Mouse (Mus musculus): ENCODE measurements around the gene Dcaf15.

Gene Dcaf15

GRCm38 (mm10) chr8:84067047-84067573, 37.5 kb downstream of the Dcaf15 start:
- DNase-seq (ENCODE audit: low spot score in 2 of 2): peak; percentile 93 to 95

GRCm38 (mm10) chr8:84066291-84066930, 38.2 kb downstream of the Dcaf15 start, which contains the start of gene Rfx1:
Gene Rfx1 (plus strand): TSS chr8:84066834.
- peak; percentile 100 for DNase-seq (ENCODE audit: low spot score in 2 of 2)

DNA sequence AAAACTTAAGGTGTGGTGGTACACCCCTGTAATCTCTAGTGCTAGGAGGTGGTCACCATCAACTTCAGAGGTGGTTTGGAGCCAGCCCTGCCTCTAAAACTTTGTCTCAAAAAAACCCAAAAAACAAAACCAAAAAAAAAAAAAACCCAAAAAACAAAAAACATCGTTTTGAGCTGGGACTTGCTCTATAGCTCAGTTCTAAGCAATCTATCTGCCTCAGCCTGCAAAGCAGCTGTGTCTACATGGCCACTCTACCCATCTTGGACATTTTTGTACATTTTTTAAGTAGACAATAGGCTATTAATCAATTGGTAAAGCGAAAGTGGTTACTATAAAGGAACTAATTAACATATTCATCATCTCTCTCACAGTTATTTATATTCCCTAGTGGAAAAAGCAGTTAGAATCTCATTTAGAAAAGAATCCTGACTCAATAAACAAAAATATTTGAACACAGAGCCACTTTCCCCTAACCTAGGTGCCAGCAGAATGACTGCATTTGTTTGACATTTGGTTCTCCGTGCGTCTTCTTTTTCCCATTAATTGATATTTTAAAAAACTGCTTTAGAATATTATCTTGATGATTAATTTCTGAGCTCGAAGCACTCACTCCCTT, 39.0 kb downstream of the Dcaf15 start:
- DNase-seq (ENCODE audit: low spot score in 2 of 2): no peak

DNA sequence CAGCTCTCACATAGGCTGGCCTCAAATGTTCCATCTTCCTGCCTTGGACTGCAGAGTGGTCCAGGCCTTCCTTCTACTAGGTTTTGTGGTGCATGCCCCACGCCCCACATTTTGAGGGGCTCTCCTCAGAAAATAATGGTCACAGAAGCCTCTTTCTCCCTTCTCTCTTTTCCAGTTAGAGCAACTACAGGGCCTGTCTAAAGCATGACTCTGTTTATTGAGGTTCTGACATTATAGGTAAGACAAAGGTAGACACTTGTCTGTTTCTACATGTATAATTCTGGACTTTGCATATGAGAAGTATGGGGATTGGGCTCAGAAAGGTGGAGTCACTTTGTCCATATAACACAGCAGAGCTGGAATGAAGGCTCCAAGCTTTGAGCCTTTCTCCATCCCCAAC, 39.5 kb downstream of the Dcaf15 start, which contains the start of gene Gm10643:
Gene Gm10643 (minus strand): TSS at position 101 of the 400 bp plus-strand sequence.
- DNase-seq (ENCODE audit: low spot score in 2 of 2): no peak

DNA sequence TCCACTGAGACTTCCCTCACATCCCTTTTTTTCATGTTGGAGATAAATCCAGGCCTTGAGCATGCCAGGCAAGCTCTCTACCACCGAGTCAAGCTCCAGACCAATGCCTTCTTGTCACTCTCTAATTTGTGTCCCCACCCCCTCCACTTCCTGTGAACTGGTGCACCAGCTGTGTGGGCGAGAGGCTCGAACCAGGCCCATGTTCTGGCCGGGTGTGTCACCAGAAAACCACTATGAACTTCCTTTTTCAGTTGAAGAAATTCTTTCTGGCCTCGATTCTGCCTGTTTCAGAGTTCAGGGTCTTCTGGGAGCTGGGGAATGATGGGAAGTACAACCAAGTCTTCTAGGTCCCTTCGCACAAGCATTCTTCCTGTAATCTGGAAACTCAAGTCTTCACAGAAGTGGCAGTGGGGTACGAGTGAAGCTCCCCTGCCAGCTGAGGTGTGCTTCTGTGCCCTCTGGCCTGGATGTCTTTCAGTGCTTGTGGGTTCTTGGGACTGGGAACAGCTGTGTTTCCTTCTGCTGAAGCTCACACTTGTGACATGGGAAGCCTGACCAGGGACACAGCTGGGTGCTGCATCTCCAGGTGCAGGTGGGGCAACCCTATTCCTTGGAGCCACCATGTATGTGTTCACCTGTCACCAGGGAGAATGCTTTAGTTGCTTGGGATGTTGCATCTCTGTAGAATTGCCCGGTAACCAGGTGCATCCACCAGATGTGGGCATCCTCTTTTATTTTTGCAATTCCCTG, 40.5 kb downstream of the Dcaf15 start:
- no peak for DNase-seq (ENCODE audit: low spot score in 2 of 2)

DNA sequence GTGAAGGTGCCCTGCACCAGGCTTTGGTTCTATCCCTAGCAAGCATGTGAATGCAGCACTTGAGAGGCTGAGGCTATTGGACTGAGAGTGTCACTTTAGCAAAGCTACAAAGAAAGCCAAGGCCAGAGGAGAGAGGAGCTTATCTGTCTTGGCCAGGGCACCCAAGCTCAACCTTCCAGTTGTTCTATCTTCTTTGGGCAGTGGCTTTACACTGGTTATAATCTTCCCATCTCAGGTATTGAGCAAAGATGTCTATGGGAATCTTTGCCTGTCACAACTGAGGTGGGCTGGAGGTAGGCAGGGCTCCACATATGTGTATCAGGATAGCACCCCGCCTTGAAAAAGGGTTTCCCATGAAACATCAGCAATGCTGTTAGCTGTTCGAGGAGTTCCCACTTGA, 44.3 kb downstream of the Dcaf15 start:
- DNase-seq (ENCODE audit: low spot score in 2 of 2): no peak

DNA sequence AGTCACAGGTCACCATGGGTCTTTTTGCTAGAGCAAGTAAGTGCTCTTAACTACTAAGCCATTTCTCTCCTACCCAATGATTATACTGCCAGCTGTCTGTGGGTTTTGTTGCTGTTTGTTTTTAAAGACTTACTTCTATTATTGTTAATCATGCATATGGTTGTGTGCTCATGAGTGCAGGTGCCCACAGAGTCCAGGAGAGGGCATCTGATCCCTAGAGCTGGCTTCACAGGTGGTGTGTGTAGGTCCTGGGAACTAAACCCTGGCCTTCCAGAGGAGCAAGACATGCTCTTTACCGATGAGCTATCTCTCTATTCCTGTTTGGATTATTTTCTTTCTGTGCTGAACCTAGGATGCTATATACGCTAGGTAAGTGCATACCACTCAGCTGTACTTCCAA, 45.3 kb downstream of the Dcaf15 start:
- no peak for DNase-seq (ENCODE audit: low spot score in 2 of 2)

DNA sequence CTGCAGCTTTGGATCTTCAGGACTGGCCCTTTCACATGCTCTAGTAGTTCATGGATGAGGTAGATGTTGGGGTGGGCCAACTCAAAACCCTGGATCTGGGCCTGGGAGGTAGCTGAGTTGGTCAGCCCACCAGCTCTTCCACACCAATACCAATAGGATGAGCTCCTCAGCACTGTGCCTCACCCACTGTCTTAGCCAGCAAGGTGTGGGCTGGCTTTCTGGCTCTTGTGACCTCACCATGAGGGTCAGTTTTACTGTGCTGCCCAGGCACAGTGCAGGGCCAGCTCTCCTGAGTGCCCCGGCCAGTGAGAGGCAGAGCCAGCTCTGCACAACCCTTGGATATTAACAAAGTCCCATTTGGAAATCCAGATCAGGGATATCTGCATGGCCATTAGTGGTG, 46.7 kb downstream of the Dcaf15 start:
- no peak for DNase-seq (ENCODE audit: low spot score in 2 of 2)

GRCm38 (mm10) chr8:84053229-84053628, 51.3 kb downstream of the Dcaf15 start:
- DNase-seq (ENCODE audit: low spot score in 2 of 2): no peak

DNA sequence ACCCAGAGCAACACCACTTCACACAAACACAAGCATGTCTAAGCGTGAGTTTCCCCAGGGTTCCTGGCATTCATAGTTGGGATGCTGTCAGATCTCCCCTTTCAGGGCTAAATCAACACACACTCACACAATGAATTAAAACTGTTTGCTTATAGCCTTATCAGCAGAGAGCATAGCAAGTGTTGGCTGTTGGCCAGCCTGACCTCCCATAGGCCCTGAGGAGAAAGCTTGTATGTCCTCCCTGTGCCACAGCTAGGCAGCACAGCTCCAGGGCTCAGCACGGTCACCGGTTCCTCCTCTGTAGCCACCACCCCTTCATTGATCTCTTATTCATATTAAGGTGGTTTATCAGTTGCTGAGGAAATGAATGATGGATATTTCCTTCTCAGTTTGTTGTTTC, 51.8 kb downstream of the Dcaf15 start:
- DNase-seq (ENCODE audit: low spot score in 2 of 2): no peak

- DNase-seq (ENCODE audit: low spot score in 2 of 2): no peak
Measured at GRCm38 (mm10) chr8:84048171-84048570, 56.4 kb downstream of the Dcaf15 start.

Measured in heart, adult 9 months (tissue).